19 mouse cellular contexts compared by ENCODE assay signal in genomic region chr1:43426993-43427535, GRCm38 (mm10). TPM values are rescaled to one million over a fixed set of nuclear protein-coding genes. Genes with fewer than 3 reads are reported as not detected.
DNase-seq lines count a peak whose midpoint lies in the region; ATAC-seq and TF ChIP-seq lines count a peak whose summit lies in the region.
"Had no signal": no experiment of that assay in that cellular context is flagged by ENCODE, and none has a peak within 500 bp of the region (broad histone marks: within the 10 kb centered on the region; RNA-seq: fewer than 3 reads in every experiment).

No protein-coding gene starts in this region.

- intact Hi-C loops in gastrocnemius, adult 2 months (cut with DNase I): loop anchor here (5.0 kb wide), 1 partner anchor 130 kb away; no protein-coding TSS in a partner anchor

- no peak for TF ChIP-seq CTCF in gastrocnemius, adult 2 months (IDR thresholded peaks at IDR 0.05)

- H3K9ac ChIP-seq in heart, embryonic 14.5 days (ENCODE audit: low read length): peak overlapping the region; percentile 60; the same call in 1 of the 2 replicates
- H3K9ac ChIP-seq in forebrain, embryonic 16.5 days (replicated peaks; ENCODE audit: low read depth, low read length): no peak overlapping the region
- no peak overlapping the region for H3K9ac ChIP-seq in intestine, embryonic 15.5 days
- H3K9ac ChIP-seq: embryonic facial prominence, embryonic 12.5 days; liver, embryonic 15.5 days; lung, embryonic 15.5 days; neural tube, embryonic 12.5 days had no signal

- peak overlapping the region; percentile 55 for H3K4me2 ChIP-seq in heart, embryonic 14.5 days (ENCODE audit: low read length)
- no peak overlapping the region for H3K4me2 ChIP-seq in forebrain, embryonic 16.5 days (ENCODE audit: low read length)
- H3K4me2 ChIP-seq in intestine, embryonic 15.5 days (replicated peaks): no peak overlapping the region
- H3K4me2 ChIP-seq: embryonic facial prominence, embryonic 12.5 days; liver, embryonic 15.5 days; lung, embryonic 15.5 days; neural tube, embryonic 12.5 days had no signal

- H3K27ac ChIP-seq in gastrocnemius, adult 2 months: peak overlapping the region; percentile 89
- peak overlapping the region; percentile 67 to 82 for H3K27ac ChIP-seq in heart, embryonic 14.5 days (replicated peaks in 1 of 2; ENCODE audit: control insufficient read depth in 1 of 2, insufficient read depth in 1 of 2, low read depth in 2 of 2, low read length in 2 of 2)
- peak overlapping the region; percentile 50 for H3K27ac ChIP-seq in forebrain, embryonic 16.5 days (ENCODE audit: low read length)
- no peak overlapping the region for H3K27ac ChIP-seq in intestine, embryonic 15.5 days
- H3K27ac ChIP-seq: embryonic facial prominence, embryonic 12.5 days; hindbrain, postnatal 0 days; layer of hippocampus, adult 2 months; limb, embryonic 10.5 days; liver, embryonic 15.5 days; lung, embryonic 15.5 days; neural tube, embryonic 12.5 days had no signal

- H3K9me3 ChIP-seq in heart, embryonic 14.5 days (ENCODE audit: control insufficient read depth, low read length): no peaks in the 10 kb centered on the region
- no peaks in the 10 kb centered on the region for H3K9me3 ChIP-seq in forebrain, embryonic 16.5 days (ENCODE audit: control insufficient read depth, low read length)
- H3K9me3 ChIP-seq in intestine, embryonic 15.5 days: no peaks in the 10 kb centered on the region
- H3K9me3 ChIP-seq: embryonic facial prominence, embryonic 12.5 days; limb, embryonic 10.5 days; liver, embryonic 15.5 days; lung, embryonic 15.5 days; neural tube, embryonic 12.5 days had no signal

- DNase-seq in gastrocnemius, adult 2 months: peak; percentile 20
- DNase-seq in gastrocnemius, adult 8-10 months (ENCODE audit: low spot score in 2 of 2): no peak
- DNase-seq in heart, adult 9 months (ENCODE audit: low spot score in 2 of 2): no peak
- DNase-seq in skeletal muscle tissue, adult 2 months (ENCODE audit: low read depth, low spot score): peak; percentile 71
- DNase-seq: kidney, postnatal 25 days; liver; retina, postnatal 1 day; right cerebral cortex, postnatal 25 days had no signal

- H3K4me3 ChIP-seq in gastrocnemius, adult 2 months: peak overlapping the region; percentile 37
- H3K4me3 ChIP-seq in heart, embryonic 14.5 days (ENCODE audit: control insufficient read depth in 1 of 2, insufficient read depth in 1 of 2, low read depth in 1 of 2, low read length in 2 of 2): no peak overlapping the region
- no peak overlapping the region for H3K4me3 ChIP-seq in forebrain, embryonic 16.5 days (replicated peaks; ENCODE audit: low read length)
- no peak overlapping the region for H3K4me3 ChIP-seq in intestine, embryonic 15.5 days (replicated peaks)
- H3K4me3 ChIP-seq: embryonic facial prominence, embryonic 12.5 days; layer of hippocampus, adult 2 months; limb, embryonic 10.5 days; liver, embryonic 15.5 days; lung, embryonic 15.5 days; neural tube, embryonic 12.5 days had no signal

- 49% methylated on average over 6 of the region's 6 CpGs for WGBS in heart, embryonic 14.5 days
- 56% methylated on average over 6 of the region's 6 CpGs for WGBS in forebrain, embryonic 16.5 days
- 65% methylated on average over 6 of the region's 6 CpGs for WGBS in intestine, embryonic 15.5 days

- no peaks in the 10 kb centered on the region for H3K36me3 ChIP-seq in heart, embryonic 14.5 days (ENCODE audit: control insufficient read depth, insufficient read depth, low read length)
- no peaks in the 10 kb centered on the region for H3K36me3 ChIP-seq in forebrain, embryonic 16.5 days (ENCODE audit: control insufficient read depth, insufficient read depth)
- no peaks in the 10 kb centered on the region for H3K36me3 ChIP-seq in intestine, embryonic 15.5 days
- H3K36me3 ChIP-seq: embryonic facial prominence, embryonic 12.5 days; limb, embryonic 10.5 days; liver, embryonic 15.5 days; lung, embryonic 15.5 days; neural tube, embryonic 12.5 days had no signal

- no peaks in the 10 kb centered on the region for H3K27me3 ChIP-seq in heart, embryonic 14.5 days (ENCODE audit: control insufficient read depth, insufficient read depth, low read length)
- no peaks in the 10 kb centered on the region for H3K27me3 ChIP-seq in forebrain, embryonic 16.5 days (replicated peaks; ENCODE audit: control insufficient read depth, insufficient read depth, low read length)
- H3K27me3 ChIP-seq in intestine, embryonic 15.5 days (replicated peaks): no peaks in the 10 kb centered on the region
- H3K27me3 ChIP-seq: embryonic facial prominence, embryonic 12.5 days; liver, embryonic 15.5 days; lung, embryonic 15.5 days; neural tube, embryonic 12.5 days had no signal

- H3K4me1 ChIP-seq in heart, embryonic 14.5 days (ENCODE audit: control insufficient read depth in 2 of 2, insufficient read depth in 2 of 2, low read length in 2 of 2): peaks cover 6 to 17% of the 10 kb centered on the region in 2 experiments
- H3K4me1 ChIP-seq in forebrain, embryonic 16.5 days (replicated peaks; ENCODE audit: control insufficient read depth, insufficient read depth, low read length): peaks cover 9% of the 10 kb centered on the region
- 0 out of 2 replicates have a peak, but pooled peaks cover 7% of the 10 kb centered on the region for H3K4me1 ChIP-seq in intestine, embryonic 15.5 days (replicated peaks)
- H3K4me1 ChIP-seq: embryonic facial prominence, embryonic 12.5 days; liver, embryonic 15.5 days; neural tube, embryonic 12.5 days had no signal

- ATAC-seq in heart, embryonic 14.5 days (ENCODE audit: insufficient number of reproducible peaks, insufficient read depth, low FRiP score, low read depth): no peak
- peak; percentile 65 for ATAC-seq in forebrain, embryonic 16.5 days
- ATAC-seq in intestine, embryonic 15.5 days: no peak
- ATAC-seq: intestine, postnatal 0 days had no signal

RNA-seq across cellular contexts. Expression of gene Nck2, which starts 17.3 kb away (rescaled TPM):
- total RNA-seq in gastrocnemius, adult 2 months (2021): 10 to 100 TPM; 18.0 to 18.6 TPM
- 10 to 100 TPM; 15.5 to 20.4 (median 19.0) TPM for total RNA-seq in gastrocnemius, adult 8-10 months (2022)
- polyA plus RNA-seq in heart, embryonic 14.5 days (2014; fragmentation: Nextera tagmentation; extraction: Ambion mirVana): 28.5 and 28.8 TPM in 2 replicates
- polyA plus RNA-seq in forebrain, embryonic 16.5 days (2015; fragmentation: Nextera tagmentation; extraction: Ambion mirVana): 53.4 and 58.3 TPM in 2 replicates
- polyA plus RNA-seq in intestine, embryonic 15.5 days (2015; fragmentation: Nextera tagmentation; extraction: Ambion mirVana): 29.7 and 31.6 TPM in 2 replicates

Comparison
In these comparisons a context has a peak if more than half of its experiments do, and no peak if none do; other contexts are left out.
1. DNase-seq: peak in gastrocnemius, adult 2 months (single experiment) and skeletal muscle tissue, adult 2 months (single experiment); none in gastrocnemius, adult 8-10 months (0 of 2) and heart, adult 9 months (0 of 2).